Mouse (Mus musculus): ENCODE results near the gene Rfx7. TPM values are rescaled to one million over a fixed set of nuclear protein-coding genes. Genes with fewer than 3 reads are reported as not detected.

The Rfx7 gene
- polyA plus RNA-seq, 2 experiments, result 14.1 to 14.2 TPM

- no peak overlapping the region for H3K27ac ChIP-seq (replicated peaks; ENCODE audit: low read depth, low read length)
- no peaks in the 10 kb centered on the region for H3K9me3 ChIP-seq (ENCODE audit: control insufficient read depth, low read length)
- WGBS, result 10% methylated on average over 2 of the region's 2 CpGs
Observed at GRCm38 (mm10) chr9:72628591-72628990, 96.6 kb downstream of the Rfx7 start.

GRCm38 (mm10) chr9:72632198-72632597, 100.2 kb downstream of the Rfx7 start:
- no peak for DNase-seq (ENCODE audit: low spot score)
- no peak for TF ChIP-seq POLR2A (IDR thresholded peaks at IDR 0.05; ENCODE audit: borderline replicate concordance, extremely low read depth, insufficient read depth, insufficient read length)
- WGBS, result 47% methylated on average over 1 of the region's 1 CpGs
- H3K27ac ChIP-seq (replicated peaks; ENCODE audit: low read depth, low read length), result no peak overlapping the region
- no peak for ATAC-seq (ENCODE audit: low FRiP score, low read depth)
- H3K36me3 ChIP-seq (ENCODE audit: control insufficient read depth, insufficient read depth, low read length), result no peaks in the 10 kb centered on the region
- H3K4me1 ChIP-seq (ENCODE audit: control insufficient read depth, insufficient read depth, low read length), result peaks cover 8% of the 10 kb centered on the region; the same call in 1 of the 2 replicates
- H3K4me2 ChIP-seq (replicated peaks; ENCODE audit: low read depth, low read length, severe bottlenecking), result no peak overlapping the region
- no peaks in the 10 kb centered on the region for H3K9me3 ChIP-seq (ENCODE audit: control insufficient read depth, low read length)
- H3K9ac ChIP-seq (ENCODE audit: low read depth, low read length, severe bottlenecking), result no peak overlapping the region
- no peaks in the 10 kb centered on the region for H3K27me3 ChIP-seq (ENCODE audit: control insufficient read depth, insufficient read depth, low read length)
- no peak overlapping the region for H3K4me3 ChIP-seq (replicated peaks; ENCODE audit: low read length)

More at GRCm38 (mm10) chr9:72628591-72628990, 96.6 kb downstream of the Rfx7 start:
- H3K4me2 ChIP-seq (replicated peaks; ENCODE audit: low read depth, low read length, severe bottlenecking), result no peak overlapping the region
- H3K9ac ChIP-seq (ENCODE audit: low read depth, low read length, severe bottlenecking), result no peak overlapping the region
- ATAC-seq (ENCODE audit: low FRiP score, low read depth), result no peak
- peaks cover 8% of the 10 kb centered on the region; the same call in 1 of the 2 replicates for H3K4me1 ChIP-seq (ENCODE audit: control insufficient read depth, insufficient read depth, low read length)
- peak; percentile 73 for DNase-seq (ENCODE audit: low spot score)
- no peaks in the 10 kb centered on the region for H3K36me3 ChIP-seq (ENCODE audit: control insufficient read depth, insufficient read depth, low read length)
- no peaks in the 10 kb centered on the region for H3K27me3 ChIP-seq (ENCODE audit: control insufficient read depth, insufficient read depth, low read length)
- TF ChIP-seq POLR2A (IDR thresholded peaks at IDR 0.05; ENCODE audit: borderline replicate concordance, extremely low read depth, insufficient read depth, insufficient read length), result no peak
- no peak overlapping the region for H3K4me3 ChIP-seq (replicated peaks; ENCODE audit: low read length)

- no peak for TF ChIP-seq POLR2A (IDR thresholded peaks at IDR 0.05; ENCODE audit: borderline replicate concordance, extremely low read depth, insufficient read depth, insufficient read length)
- DNase-seq (ENCODE audit: low spot score), result peak; percentile 85
Observed at GRCm38 (mm10) chr9:72635134-72635533, 103.1 kb downstream of the Rfx7 start.

GRCm38 (mm10) chr9:72636547-72636946, 104.5 kb downstream of the Rfx7 start:
- WGBS, result 82% methylated on average over 7 of the region's 7 CpGs
- Histone ChIP-seq H3K4me3 (replicated peaks; ENCODE audit: low read length) (no peak overlapping the region), H3K27ac (replicated peaks; ENCODE audit: low read depth, low read length) (no peak overlapping the region), H3K36me3 (ENCODE audit: control insufficient read depth, insufficient read depth, low read length) (no peaks in the 10 kb centered on the region), H3K27me3 (ENCODE audit: control insufficient read depth, insufficient read depth, low read length) (no peaks in the 10 kb centered on the region), H3K4me1 (ENCODE audit: control insufficient read depth, insufficient read depth, low read length) (peaks cover 26% of the 10 kb centered on the region), H3K4me2 (replicated peaks; ENCODE audit: low read depth, low read length, severe bottlenecking) (no peak overlapping the region), H3K9me3 (ENCODE audit: control insufficient read depth, low read length) (no peaks in the 10 kb centered on the region), H3K9ac (ENCODE audit: low read depth, low read length, severe bottlenecking) (no peak overlapping the region)
- no peak for TF ChIP-seq POLR2A (IDR thresholded peaks at IDR 0.05; ENCODE audit: borderline replicate concordance, extremely low read depth, insufficient read depth, insufficient read length)
- ATAC-seq (ENCODE audit: low FRiP score, low read depth) (no peak), DNase-seq (ENCODE audit: low spot score) (no peak)

More at GRCm38 (mm10) chr9:72635134-72635533, 103.1 kb downstream of the Rfx7 start:
- no peak overlapping the region for H3K9ac ChIP-seq (ENCODE audit: low read depth, low read length, severe bottlenecking)
- H3K27ac ChIP-seq (replicated peaks; ENCODE audit: low read depth, low read length), result no peak overlapping the region
- no peaks in the 10 kb centered on the region for H3K36me3 ChIP-seq (ENCODE audit: control insufficient read depth, insufficient read depth, low read length)
- no peak overlapping the region for H3K4me2 ChIP-seq (replicated peaks; ENCODE audit: low read depth, low read length, severe bottlenecking)
- H3K4me1 ChIP-seq (ENCODE audit: control insufficient read depth, insufficient read depth, low read length), result peaks cover 13% of the 10 kb centered on the region
- no peaks in the 10 kb centered on the region for H3K27me3 ChIP-seq (ENCODE audit: control insufficient read depth, insufficient read depth, low read length)
- H3K4me3 ChIP-seq (replicated peaks; ENCODE audit: low read length), result no peak overlapping the region
- no peak for ATAC-seq (ENCODE audit: low FRiP score, low read depth)
- H3K9me3 ChIP-seq (ENCODE audit: control insufficient read depth, low read length), result no peaks in the 10 kb centered on the region

- ATAC-seq (ENCODE audit: low FRiP score, low read depth) (no peak), DNase-seq (ENCODE audit: low spot score) (no peak)
- no peak overlapping the region for H3K27ac ChIP-seq (replicated peaks; ENCODE audit: low read depth, low read length)
- no peak for TF ChIP-seq POLR2A (IDR thresholded peaks at IDR 0.05; ENCODE audit: borderline replicate concordance, extremely low read depth, insufficient read depth, insufficient read length)
- H3K9me3 ChIP-seq (ENCODE audit: control insufficient read depth, low read length), result no peaks in the 10 kb centered on the region
- no peak overlapping the region for H3K4me3 ChIP-seq (replicated peaks; ENCODE audit: low read length)
- H3K9ac ChIP-seq (ENCODE audit: low read depth, low read length, severe bottlenecking), result no peak overlapping the region
- WGBS, result 89% methylated on average over 8 of the region's 8 CpGs
- no peaks in the 10 kb centered on the region for H3K27me3 ChIP-seq (ENCODE audit: control insufficient read depth, insufficient read depth, low read length)
- H3K36me3 ChIP-seq (ENCODE audit: control insufficient read depth, insufficient read depth, low read length), result no peaks in the 10 kb centered on the region
- peaks cover 28% of the 10 kb centered on the region for H3K4me1 ChIP-seq (ENCODE audit: control insufficient read depth, insufficient read depth, low read length)
- no peak overlapping the region for H3K4me2 ChIP-seq (replicated peaks; ENCODE audit: low read depth, low read length, severe bottlenecking)
Observed at GRCm38 (mm10) chr9:72637243-72637642, 105.2 kb downstream of the Rfx7 start.
